Mouse (Mus musculus) ES-Bruce4 (cell line): ENCODE measurements at regions not wholly inside any gene's neighbourhood (a gene's known extent, or its start where the extent isn't known, plus 50 kb on each side); places are given as distances from the start of the nearest gene placed in this dataset.

ENCODE experiments used
- CTCF ChIP-seq: IDR thresholded peaks from one replicate; pipeline ENCODE4 v1.8.1; 2011; ENCODE audit warnings: low read depth, low read length
- EP300 ChIP-seq: IDR thresholded peaks from 2 replicates; pipeline ENCODE4 v1.6.1; 2011; ENCODE audit warnings: low read depth, low read length; ENCODE audit not compliant: insufficient read depth
- POLR2A ChIP-seq: IDR thresholded peaks from one replicate; pipeline ENCODE4 v1.8.1; 2011; ENCODE audit warnings: low read length; ENCODE audit not compliant: insufficient read depth

DNA sequence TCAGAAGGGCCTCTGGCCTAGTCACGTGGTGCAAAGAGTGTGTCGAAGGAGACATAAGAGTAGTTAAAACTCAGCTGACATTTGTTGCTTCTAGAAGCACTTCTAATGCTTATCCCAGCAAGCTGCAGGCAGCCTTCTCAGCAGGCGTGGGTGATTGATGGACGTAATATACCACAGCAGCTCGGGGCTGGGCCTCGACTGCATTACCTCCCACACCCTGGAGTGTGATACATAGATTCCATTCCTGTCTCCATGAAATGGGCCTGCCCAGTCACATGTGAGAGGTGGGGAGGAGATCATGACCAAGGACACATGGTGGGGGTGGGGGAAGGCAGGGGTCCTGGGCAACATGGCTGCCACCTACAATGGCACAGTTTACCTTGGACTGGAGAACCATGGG is 121.3 kb downstream of the Fam43a start:
- TF ChIP-seq CTCF (no peak), POLR2A (no peak), EP300 (no peak)
